Mouse (Mus musculus) testis, adult 2 months (tissue): ENCODE measurements at regions not wholly inside any gene's neighbourhood (a gene's known extent, or its start where the extent isn't known, plus 50 kb on each side); places are given as distances from the start of the nearest gene placed in this dataset.

Source experiments
- CTCF ChIP-seq: fragments of 200-500 bp; IDR thresholded peaks from 2 replicates; pipeline ENCODE4 v1.5.1; 2012; ENCODE audit warnings: low read depth, mild to moderate bottlenecking, inconsistent platforms, low read length, moderate library complexity; ENCODE audit not compliant: control insufficient read depth, insufficient read depth, insufficient replicate concordance
- POLR2A ChIP-seq: fragments of 200-500 bp; IDR thresholded peaks from 2 replicates; pipeline ENCODE4 v1.6.1; 2012; ENCODE audit warnings: low read depth, mild to moderate bottlenecking, inconsistent platforms, low read length, moderate library complexity; ENCODE audit not compliant: control insufficient read depth

- TF ChIP-seq POLR2A: no peak
- no peak for TF ChIP-seq CTCF
These were observed 386.7 kb downstream of the Ptprc start for GRCm38 (mm10) chr1:137788789-137789188.
